Mouse (Mus musculus) erythroid progenitor cell, adult 5-6 weeks (primary cell): ENCODE measurements at regions not wholly inside any gene's neighbourhood (a gene's known extent, or its start where the extent isn't known, plus 50 kb on each side); places are given as distances from the start of the nearest gene placed in this dataset.

Experiments used
- ATAC-seq: replicated peaks from 2 replicates; pipeline ENCODE4 v1.8.0; 2016; ENCODE audit warnings: moderate number of reproducible peaks, mild to moderate bottlenecking, moderate TSS enrichment, inconsistent platforms; ENCODE audit not compliant: poor library complexity, low FRiP score, severe bottlenecking

GRCm38 (mm10) chr12:110332616-110333154, 53.8 kb downstream of the Dio3 start:
- no peak for ATAC-seq

- ATAC-seq, result no peak
Measured at GRCm38 (mm10) chr12:110334609-110335008, 55.7 kb downstream of the Dio3 start.

GRCm38 (mm10) chr12:110344280-110344827, 65.5 kb downstream of the Dio3 start:
- ATAC-seq, result no peak

- ATAC-seq, result no peak
Measured at GRCm38 (mm10) chr12:110349621-110350020, 70.8 kb downstream of the Dio3 start.

- ATAC-seq, result no peak
Measured at GRCm38 (mm10) chr12:110355851-110356250, 77.0 kb downstream of the Dio3 start.

- ATAC-seq, result no peak
Measured at GRCm38 (mm10) chr12:110367102-110367501, 79.8 kb upstream of the Ppp2r5c start.

- ATAC-seq, result no peak
Measured at GRCm38 (mm10) chr12:110367822-110368221, 79.1 kb upstream of the Ppp2r5c start.

GRCm38 (mm10) chr12:110371886-110372690, 74.8 kb upstream of the Ppp2r5c start:
- no peak for ATAC-seq

- ATAC-seq, result no peak
Measured at GRCm38 (mm10) chr12:110372986-110373385, 73.9 kb upstream of the Ppp2r5c start.

- 0 out of 2 replicates have a peak, but pooled peaks have one; percentile 52 for ATAC-seq
Measured at GRCm38 (mm10) chr12:110373408-110374065, 73.4 kb upstream of the Ppp2r5c start.

- ATAC-seq, result no peak
Measured at GRCm38 (mm10) chr12:110375139-110375538, 71.8 kb upstream of the Ppp2r5c start.

GRCm38 (mm10) chr12:110376062-110376837, 70.7 kb upstream of the Ppp2r5c start:
- no peak for ATAC-seq

- ATAC-seq, result no peak
Measured at GRCm38 (mm10) chr12:110376838-110377150, 70.1 kb upstream of the Ppp2r5c start.

GRCm38 (mm10) chr12:110377306-110377705, 69.6 kb upstream of the Ppp2r5c start:
- no peak for ATAC-seq

- ATAC-seq, result no peak
Measured at GRCm38 (mm10) chr12:110377734-110378133, 69.2 kb upstream of the Ppp2r5c start.

- no peak for ATAC-seq
Measured at GRCm38 (mm10) chr12:110378302-110378701, 68.6 kb upstream of the Ppp2r5c start.

- no peak for ATAC-seq
Measured at GRCm38 (mm10) chr12:110379721-110380120, 67.2 kb upstream of the Ppp2r5c start.

GRCm38 (mm10) chr12:110380831-110381750, 65.8 kb upstream of the Ppp2r5c start:
- ATAC-seq, result no peak

GRCm38 (mm10) chr12:110385031-110385430, 61.9 kb upstream of the Ppp2r5c start:
- ATAC-seq, result no peak
